In the genomic region with DNA sequence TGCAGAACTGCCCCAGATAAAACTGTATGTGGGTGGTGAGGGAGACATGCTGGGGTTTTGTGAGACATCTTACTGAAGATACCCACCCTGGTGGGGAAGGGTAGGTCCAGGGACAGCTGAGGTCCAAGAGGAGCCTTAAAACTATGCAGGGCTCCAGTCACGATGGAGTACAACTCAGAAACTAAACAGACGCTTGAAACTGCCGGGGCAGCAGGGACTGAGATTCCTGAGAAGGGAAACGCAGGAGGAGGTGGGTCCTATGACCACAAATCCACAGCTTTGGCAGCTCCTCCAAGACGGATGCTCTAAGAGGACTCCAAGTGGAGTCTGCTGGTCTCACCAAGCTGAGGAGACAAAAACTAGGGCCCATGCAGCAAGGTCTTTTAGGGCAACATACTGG, we compare ENCODE assay signal across 11 mouse cellular contexts. TPM values are rescaled to one million over a fixed set of nuclear protein-coding genes. Genes with fewer than 3 reads are reported as not detected.
DNase-seq lines count a peak whose midpoint lies in the region; ATAC-seq and TF ChIP-seq lines count a peak whose summit lies in the region.
"Had no signal": no experiment of that assay in that cellular context is flagged by ENCODE, and none has a peak within 500 bp of the region (broad histone marks: within the 10 kb centered on the region; RNA-seq: fewer than 3 reads in every experiment).

No protein-coding gene starts in this region.

- TF ChIP-seq EP300 in liver, postnatal 0 days (IDR thresholded peaks at IDR 0.05; ENCODE audit: low read depth) = no peak

- H3K27ac ChIP-seq in heart, embryonic 10.5 days = peak overlapping the region; percentile 87
- 0 out of 2 replicates have a peak overlapping the region, but pooled peaks have one; percentile 30 for H3K27ac ChIP-seq in liver, postnatal 0 days (ENCODE audit: low read depth)
- peak overlapping the region; percentile 60 for H3K27ac ChIP-seq in embryonic facial prominence, embryonic 15.5 days (replicated peaks)
- peak overlapping the region; percentile 56 for H3K27ac ChIP-seq in small intestine, adult 2 months (ENCODE audit: insufficient read depth, low read depth, low read length)
- H3K27ac ChIP-seq: liver, embryonic 15.5 days had no signal

- H3K4me1 ChIP-seq in heart, embryonic 10.5 days = peaks cover 83% of the 10 kb centered on the region
- peaks cover 33% of the 10 kb centered on the region for H3K4me1 ChIP-seq in liver, postnatal 0 days (ENCODE audit: insufficient read depth)
- peaks cover 53% of the 10 kb centered on the region for H3K4me1 ChIP-seq in embryonic facial prominence, embryonic 15.5 days
- no peaks in the 10 kb centered on the region for H3K4me1 ChIP-seq in small intestine, adult 2 months (ENCODE audit: control insufficient read depth, insufficient read depth, insufficient read length, low read length)

- ATAC-seq in liver, postnatal 0 days = no peak
- ATAC-seq in embryonic facial prominence, embryonic 15.5 days (ENCODE audit: insufficient number of reproducible peaks, low FRiP score, low TSS enrichment, low read depth) = 0 out of 2 replicates have a peak, but pooled peaks have one; percentile 29
- no peak for ATAC-seq in megakaryocyte, adult 5-6 weeks (ENCODE audit: poor library complexity, severe bottlenecking)
- no peak for ATAC-seq in erythroblast, adult 5-6 weeks (replicated peaks; ENCODE audit: low FRiP score, poor library complexity, severe bottlenecking)

- H3K4me2 ChIP-seq in liver, postnatal 0 days (ENCODE audit: low read depth, low read length) = no peak overlapping the region
- no peak overlapping the region for H3K4me2 ChIP-seq in embryonic facial prominence, embryonic 15.5 days (replicated peaks)
- H3K4me2 ChIP-seq: liver, embryonic 15.5 days had no signal

- no peak overlapping the region for H3K9ac ChIP-seq in liver, postnatal 0 days (replicated peaks)
- no peak overlapping the region for H3K9ac ChIP-seq in embryonic facial prominence, embryonic 15.5 days
- H3K9ac ChIP-seq: liver, embryonic 15.5 days had no signal

- peaks cover 9% of the 10 kb centered on the region; the same call in 1 of the 2 replicates for H3K36me3 ChIP-seq in heart, embryonic 10.5 days
- H3K36me3 ChIP-seq in liver, postnatal 0 days (replicated peaks; ENCODE audit: insufficient read depth, low read length) = no peaks in the 10 kb centered on the region
- H3K36me3 ChIP-seq in embryonic facial prominence, embryonic 15.5 days = no peaks in the 10 kb centered on the region
- no peaks in the 10 kb centered on the region for H3K36me3 ChIP-seq in small intestine, adult 2 months (ENCODE audit: control insufficient read depth, insufficient read depth, low read length)
- H3K36me3 ChIP-seq: liver, embryonic 15.5 days had no signal

- 0 out of 2 replicates have a peak overlapping the region, but pooled peaks have one; percentile 8 for H3K4me3 ChIP-seq in heart, embryonic 10.5 days
- no peak overlapping the region for H3K4me3 ChIP-seq in liver, postnatal 0 days (ENCODE audit: low read depth, low read length)
- H3K4me3 ChIP-seq in embryonic facial prominence, embryonic 15.5 days (replicated peaks) = no peak overlapping the region
- no peak overlapping the region for H3K4me3 ChIP-seq in small intestine, adult 2 months (ENCODE audit: low read depth, low read length)
- H3K4me3 ChIP-seq: liver, embryonic 15.5 days had no signal

- TF ChIP-seq CTCF in liver, postnatal 0 days (IDR thresholded peaks at IDR 0.05; ENCODE audit: low read depth) = no peak
- TF ChIP-seq CTCF in small intestine, adult 2 months (IDR thresholded peaks at IDR 0.05; ENCODE audit: extremely low read depth, insufficient read length, insufficient replicate concordance, low read depth, low read length) = no peak

- no peaks in the 10 kb centered on the region for H3K27me3 ChIP-seq in heart, embryonic 10.5 days (ENCODE audit: insufficient read depth, poor library complexity, severe bottlenecking)
- H3K27me3 ChIP-seq in liver, postnatal 0 days (ENCODE audit: insufficient read depth, low read length) = no peaks in the 10 kb centered on the region
- H3K27me3 ChIP-seq in embryonic facial prominence, embryonic 15.5 days = no peaks in the 10 kb centered on the region
- H3K27me3 ChIP-seq in small intestine, adult 2 months (ENCODE audit: control insufficient read depth, insufficient read depth, low read length) = no peaks in the 10 kb centered on the region
- H3K27me3 ChIP-seq: liver, embryonic 15.5 days had no signal

- WGBS in heart, embryonic 10.5 days = 20% methylated on average over 5 of the region's 5 CpGs
- 66% methylated on average over 5 of the region's 5 CpGs for WGBS in liver, postnatal 0 days (ENCODE audit: insufficient replicate concordance)
- 31% methylated on average over 5 of the region's 5 CpGs for WGBS in embryonic facial prominence, embryonic 15.5 days
- WGBS in small intestine, adult 2 months = 57% methylated on average over 5 of the region's 5 CpGs

- TF ChIP-seq POLR2A in small intestine, adult 2 months (IDR thresholded peaks at IDR 0.05; ENCODE audit: low read depth, low read length) = no peak

- no peaks in the 10 kb centered on the region for H3K9me3 ChIP-seq in heart, embryonic 10.5 days
- H3K9me3 ChIP-seq in liver, postnatal 0 days (ENCODE audit: low read length) = no peaks in the 10 kb centered on the region
- no peaks in the 10 kb centered on the region for H3K9me3 ChIP-seq in embryonic facial prominence, embryonic 15.5 days (replicated peaks)
- H3K9me3 ChIP-seq: liver, embryonic 15.5 days had no signal

- no peak for DNase-seq in heart, embryonic 10.5 days (ENCODE audit: low spot score)
- DNase-seq in heart, adult 8-10 months (ENCODE audit: low spot score) = no peak
- DNase-seq in liver, postnatal 0 days = no peak
- no peak for DNase-seq in liver
- DNase-seq: embryo, embryonic 11 days; thymus, adult 2 months had no signal

RNA-seq across cellular contexts. Expression of gene Tspan9, which starts 21.3 kb away (rescaled TPM):
- polyA plus RNA-seq in heart, embryonic 10.5 days (2016; fragmentation: Nextera tagmentation; extraction: Ambion mirVana) = 111 and 177 TPM in 2 replicates
- total RNA-seq in heart, adult 8-10 months (2022) = 100 to 1,000 TPM in 2 of 4 experiments, 10 to 100 TPM in 2; 67.0 to 124 (median 99.7) TPM
- polyA plus RNA-seq in liver, postnatal 0 days (2015; fragmentation: Nextera tagmentation; extraction: Ambion mirVana) = 17.7 and 19.6 TPM in 2 replicates
- polyA plus RNA-seq in embryonic facial prominence, embryonic 15.5 days (2015; fragmentation: Nextera tagmentation; extraction: Ambion mirVana) = 156 and 177 TPM in 2 replicates
- polyA plus RNA-seq in small intestine, adult 2 months (2012; rRNA removed) = 15.3 and 20.6 TPM in 2 replicates
- not detected in 2 replicates for total RNA-seq in megakaryocyte, adult 5-6 weeks (2015)
- 0.26 and 1.3 TPM in 2 replicates for total RNA-seq in megakaryocyte, adult 5-6 weeks (2017)
- 0.63 TPM in 1 of 2 replicates, not detected in the other for total RNA-seq in erythroblast, adult 5-6 weeks (2015; ENCODE audit: low replicate concordance)
- total RNA-seq in erythroblast, adult 5-6 weeks (2017; ENCODE audit: low replicate concordance) = 0.26 and 0.56 TPM in 2 replicates

Comparison
In these comparisons a context has a peak if more than half of its experiments do, and no peak if none do; other contexts are left out.
1. H3K27ac ChIP-seq: peak in every context shown above with its lines; median percentile 87 in heart, embryonic 10.5 days; 60 in embryonic facial prominence, embryonic 15.5 days; 56 in small intestine, adult 2 months; 30 in liver, postnatal 0 days.